Mouse (Mus musculus): ENCODE measurements at regions not wholly inside any gene's neighbourhood (a gene's known extent, or its start where the extent isn't known, plus 50 kb on each side); places are given as distances from the start of the nearest gene placed in this dataset.
"Not testable (repeated sequence)": the region's sequence is repeated elsewhere in the genome, so short reads cannot be mapped to it uniquely, and the experiment has no call there.

GRCm38 (mm10) chr3:6118721-6119120 lies 368.1 kb downstream of the Gm8797 start:
- DNase-seq (ENCODE audit: low spot score) = no peak

- DNase-seq (ENCODE audit: low spot score) = not testable (repeated sequence)
Observed at GRCm38 (mm10) chr3:6135754-6136153, 385.1 kb downstream of the Gm8797 start.

- DNase-seq (ENCODE audit: low spot score) = no peak
Observed at GRCm38 (mm10) chr3:6137374-6137773, 386.8 kb downstream of the Gm8797 start.

GRCm38 (mm10) chr3:6173775-6174174 lies 423.2 kb downstream of the Gm8797 start:
- DNase-seq (ENCODE audit: low spot score) = no peak

GRCm38 (mm10) chr3:6182533-6182932 lies 431.9 kb downstream of the Gm8797 start:
- DNase-seq (ENCODE audit: low spot score) = no peak

GRCm38 (mm10) chr3:6183400-6183799 lies 432.8 kb downstream of the Gm8797 start:
- DNase-seq (ENCODE audit: low spot score) = no peak

GRCm38 (mm10) chr3:6204656-6205055 lies 415.6 kb downstream of the 1700008P02Rik start:
- no peak for DNase-seq (ENCODE audit: low spot score)

GRCm38 (mm10) chr3:6228685-6229084 lies 391.6 kb downstream of the 1700008P02Rik start:
- no peak for DNase-seq (ENCODE audit: low spot score)
